Mouse (Mus musculus) ovary, adult 18-20 months (tissue): ENCODE data around the gene Rhof.

Experiments used
- DNase-seq: peaks from one replicate; pipeline ENCODE4 v3.0.0; 2022; ENCODE audit warnings: low spot score, mixed read lengths

Rhof gene

GRCm38 (mm10) chr5:123110296-123110721 lies 22.2 kb downstream of the Rhof start:
- DNase-seq = no peak

DNA sequence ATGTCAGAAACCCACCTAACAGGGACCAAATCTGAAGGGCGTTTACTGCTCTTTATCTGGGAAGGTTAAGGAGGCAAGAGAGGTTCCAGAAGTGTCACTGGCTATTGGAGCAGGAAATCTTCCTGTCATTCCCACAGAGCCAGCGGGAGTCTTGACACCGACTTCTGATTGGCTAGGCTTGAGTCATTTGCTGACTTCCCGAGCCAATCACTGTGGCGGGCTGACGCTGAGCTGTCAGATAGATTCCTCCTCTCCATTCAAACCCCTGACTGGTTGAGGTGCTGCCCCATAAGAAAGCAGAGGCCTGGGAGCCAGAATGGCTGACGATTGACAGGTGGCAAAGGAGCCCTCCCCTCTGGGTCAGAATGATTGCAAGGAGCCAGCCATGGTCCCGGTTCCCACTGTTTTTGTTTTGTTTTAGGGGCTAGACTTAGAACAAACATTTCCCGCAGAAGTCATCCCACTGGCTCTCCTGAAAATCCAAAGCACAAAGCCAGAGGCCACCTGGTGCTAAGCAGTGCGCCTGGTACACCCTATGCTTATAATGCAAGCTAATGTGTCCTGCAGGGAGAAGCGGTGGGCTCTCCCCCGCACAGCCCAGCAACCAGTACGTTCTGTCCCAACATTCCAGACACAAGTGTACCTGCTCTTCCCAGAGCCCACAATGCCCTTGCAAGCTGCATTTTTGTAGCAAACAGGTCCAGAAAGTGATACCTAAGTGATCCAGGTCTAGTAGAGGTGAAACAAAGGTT lies 22.9 kb downstream of the Rhof start:
- no peak for DNase-seq

DNA sequence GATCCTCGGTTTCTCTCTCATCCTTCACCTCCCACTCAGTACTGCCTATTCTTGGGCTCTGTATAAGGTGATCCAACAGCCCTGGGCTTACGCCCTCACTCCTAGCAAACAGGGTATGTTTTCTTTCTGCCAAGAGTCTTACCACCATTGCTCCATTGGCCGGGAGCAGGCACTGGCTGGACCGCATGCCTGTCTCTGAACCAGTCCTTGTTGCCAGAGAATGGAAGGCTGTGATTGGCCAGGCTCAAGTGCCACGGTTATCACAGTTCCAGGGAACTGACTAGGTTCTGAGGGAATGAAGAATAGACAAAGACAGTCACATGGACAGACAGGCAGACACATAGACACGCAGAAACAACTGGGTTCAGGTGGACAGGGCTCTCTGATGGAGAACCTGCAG lies 27.7 kb downstream of the Rhof start:
- DNase-seq = no peak

DNA sequence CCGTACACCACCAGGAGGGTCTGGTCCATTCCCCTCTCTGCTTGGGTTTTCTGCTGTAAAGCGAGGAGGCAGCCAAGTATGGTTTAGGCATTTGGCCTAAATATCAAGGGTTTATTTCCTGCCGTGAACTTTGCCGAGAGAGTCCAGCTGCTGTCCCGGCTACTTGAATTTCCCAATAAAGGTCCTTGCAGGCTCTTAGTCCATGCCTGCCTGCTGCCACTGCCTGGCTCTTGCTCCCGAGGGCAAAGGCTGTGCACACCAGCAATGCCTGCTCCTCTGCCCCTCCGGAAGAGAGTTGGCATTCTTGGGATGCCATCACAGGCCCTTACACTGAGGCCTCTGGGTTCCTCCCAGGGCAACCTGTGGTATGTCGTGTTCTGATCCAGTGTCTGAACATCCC lies 28.9 kb downstream of the Rhof start:
- DNase-seq = no peak

DNA sequence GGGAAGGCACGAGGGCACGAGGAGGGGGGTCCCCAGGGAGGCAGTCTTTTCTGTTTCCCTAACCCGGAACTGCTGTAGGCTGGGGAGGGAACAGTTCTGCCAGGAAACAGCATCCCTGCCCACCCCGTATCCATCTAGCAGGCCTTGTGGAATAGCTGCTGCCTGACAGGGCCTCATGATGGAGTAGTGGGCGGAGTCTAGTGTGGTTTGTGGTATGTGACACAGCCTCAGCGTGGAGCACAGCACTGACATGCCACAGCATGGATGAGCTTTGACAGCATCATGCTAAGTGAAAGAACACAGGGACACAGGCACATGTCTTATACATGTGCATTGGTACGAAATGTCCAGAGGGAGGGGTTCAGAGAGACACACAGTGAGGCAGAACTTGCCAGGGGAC lies 30.1 kb downstream of the Rhof start:
- no peak for DNase-seq

GRCm38 (mm10) chr5:123098487-123098886 lies 34.0 kb downstream of the Rhof start:
- no peak for DNase-seq

GRCm38 (mm10) chr5:123096299-123096698 lies 36.2 kb downstream of the Rhof start:
- DNase-seq = no peak

- DNase-seq = no peak
Measured at GRCm38 (mm10) chr5:123094238-123094991, 38.1 kb downstream of the Rhof start.

DNA sequence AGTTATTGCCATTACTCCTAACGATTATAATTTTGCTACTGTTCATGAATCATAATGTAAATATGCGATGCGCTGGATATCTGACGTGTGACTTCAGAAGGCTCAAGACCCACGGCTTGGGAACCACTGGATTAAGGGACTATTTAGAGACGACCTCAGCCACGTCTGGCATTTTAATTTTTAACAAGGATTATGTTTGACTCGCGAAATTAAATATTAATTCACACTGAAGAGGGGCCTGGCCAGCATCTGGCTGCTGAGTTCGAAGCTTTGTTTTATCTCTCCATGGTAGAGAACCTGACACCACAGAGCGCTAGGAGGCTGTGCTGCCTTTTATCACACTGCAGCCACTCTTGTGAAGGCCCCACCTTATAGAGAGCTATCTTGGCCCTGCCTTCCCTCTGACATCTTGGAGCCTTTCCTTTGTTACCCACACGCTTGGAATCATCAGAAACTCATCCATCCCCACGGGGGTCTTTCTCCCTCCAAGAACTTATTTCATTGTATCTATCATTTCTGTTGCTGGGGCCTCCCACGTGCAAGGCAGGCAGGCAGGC lies 39.3 kb downstream of the Rhof start:
- no peak for DNase-seq

DNA sequence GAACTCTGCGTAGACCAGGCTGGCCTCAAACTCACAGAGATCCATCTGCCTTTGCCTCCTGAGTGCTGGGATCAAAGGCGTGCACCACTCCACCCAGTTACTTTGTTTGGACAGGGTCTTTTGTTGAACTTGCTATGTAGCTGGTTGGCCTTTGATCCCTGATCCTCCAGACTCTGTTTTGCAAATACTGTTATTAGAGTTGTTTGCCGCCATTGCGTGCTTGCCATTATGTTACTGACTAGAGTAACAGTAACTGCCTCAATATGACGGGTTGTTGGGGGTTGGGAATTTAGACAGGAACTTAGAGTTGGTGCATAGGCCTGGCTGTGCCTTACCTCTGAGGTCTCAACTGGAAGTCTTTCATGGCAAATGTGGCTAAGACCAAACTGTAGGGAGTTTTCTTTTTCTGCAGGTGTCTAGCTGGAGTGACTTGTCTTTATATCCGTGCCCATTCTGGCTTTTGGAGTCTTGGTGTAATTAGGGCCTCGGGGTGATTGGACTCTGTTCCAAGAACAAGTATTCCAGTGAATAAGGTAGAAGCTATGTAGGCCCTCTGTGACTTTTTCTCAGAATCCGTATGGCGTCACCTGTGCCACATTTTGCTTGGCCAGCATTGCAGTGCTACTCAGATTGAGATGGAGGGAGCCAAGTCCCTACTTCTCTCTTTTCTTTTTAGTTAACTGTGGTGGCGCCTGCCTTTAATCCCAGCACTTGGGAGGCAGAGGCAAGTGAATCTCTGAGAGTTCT lies 41.8 kb downstream of the Rhof start:
- no peak for DNase-seq

DNA sequence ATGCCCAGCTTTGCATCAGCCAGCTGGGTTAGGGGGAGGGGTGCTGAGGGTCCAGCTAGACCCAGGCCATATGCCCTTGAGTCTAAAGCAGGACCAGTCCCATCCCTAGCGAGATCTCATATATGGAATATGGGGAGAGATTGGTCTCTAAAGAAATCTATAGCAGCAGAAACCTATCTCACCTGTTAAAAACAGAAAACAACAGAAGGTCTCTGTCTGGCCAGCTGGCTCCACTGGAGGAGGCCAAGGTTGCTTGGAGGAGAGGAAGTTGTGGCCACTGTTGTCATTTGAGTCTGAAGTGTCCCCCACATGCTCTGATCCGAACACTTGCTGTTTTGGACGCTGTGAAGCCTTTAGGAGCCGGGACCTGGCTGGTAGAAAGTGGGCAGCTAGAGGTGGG lies 43.7 kb downstream of the Rhof start:
- DNase-seq = no peak

DNA sequence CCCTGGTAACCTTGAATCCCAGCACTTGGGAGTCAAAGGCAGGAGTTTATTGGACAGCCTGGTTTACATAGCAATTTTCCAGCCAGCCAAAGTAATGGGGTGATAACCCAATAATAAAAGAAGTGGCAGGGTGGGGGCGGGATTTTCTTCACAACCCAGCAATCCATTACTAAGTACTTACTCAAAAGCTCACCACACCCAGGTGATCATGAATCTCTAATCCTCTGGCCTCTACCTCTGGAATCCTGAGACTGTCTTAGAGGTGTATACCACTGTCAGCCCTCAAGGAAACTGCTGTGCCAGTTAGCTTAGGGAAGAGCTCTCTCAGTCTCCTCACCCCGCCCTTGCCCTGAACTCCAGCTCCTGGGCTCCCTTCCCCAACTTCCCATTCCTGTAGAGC lies 46.0 kb downstream of the Rhof start:
- no peak for DNase-seq

DNA sequence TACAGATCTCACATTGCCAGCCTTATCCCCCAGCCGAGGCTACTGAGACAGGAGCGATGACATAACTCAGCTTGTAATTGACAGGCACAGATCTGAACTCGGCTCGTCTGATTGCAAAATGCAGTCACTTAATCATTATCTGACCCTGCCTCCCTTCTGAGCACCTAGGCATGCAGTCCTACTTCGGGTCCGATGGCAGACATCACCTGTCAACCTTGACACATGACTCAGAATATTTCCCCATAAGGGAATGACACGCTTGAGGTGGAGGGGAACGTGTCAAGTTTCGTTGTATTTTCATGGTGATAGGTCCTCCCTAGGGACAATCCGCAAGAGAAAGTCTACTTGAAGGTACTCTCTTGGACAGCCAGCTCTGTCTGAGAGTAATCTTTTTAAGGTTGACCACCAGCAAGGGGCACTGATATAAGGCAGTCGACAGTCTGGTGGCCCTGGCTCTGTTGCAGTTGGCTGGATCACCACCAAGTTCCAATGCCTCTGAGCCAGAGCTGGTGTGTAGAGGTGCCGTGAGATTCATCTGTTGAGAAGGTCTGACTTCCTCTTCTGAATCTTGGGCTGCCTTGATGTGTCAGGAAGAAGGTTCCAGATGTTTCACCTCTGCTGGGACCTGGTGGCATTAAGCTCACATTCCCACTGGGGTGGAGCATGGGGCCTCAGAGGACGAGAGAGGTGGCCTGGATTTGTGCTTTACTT lies 49.0 kb downstream of the Rhof start:
- no peak for DNase-seq

- DNase-seq = no peak
Measured at GRCm38 (mm10) chr5:123080510-123080909, 52.0 kb downstream of the Rhof start.

DNA sequence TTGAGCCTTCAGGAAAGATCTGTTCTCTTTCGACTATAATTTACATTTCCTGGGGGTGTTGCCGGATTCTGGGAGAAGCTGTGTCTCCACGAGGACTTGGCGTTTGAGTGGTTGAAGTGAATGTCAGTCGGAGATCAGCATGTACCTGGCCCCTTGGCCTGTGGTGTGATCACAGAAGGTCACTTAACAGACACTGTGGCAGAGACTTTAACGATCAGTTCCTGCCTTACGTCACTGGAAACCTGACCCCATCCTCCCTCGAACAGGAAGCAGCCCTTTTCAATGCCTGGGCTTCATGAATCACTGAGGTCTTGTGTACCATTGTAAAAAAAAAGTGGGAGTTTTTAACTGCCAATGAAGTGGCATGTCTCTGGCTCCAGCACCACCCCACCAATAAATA lies 52.5 kb downstream of the Rhof start:
- DNase-seq = no peak

GRCm38 (mm10) chr5:123079568-123079967 lies 52.9 kb downstream of the Rhof start:
- no peak for DNase-seq

- no peak for DNase-seq
Measured at GRCm38 (mm10) chr5:123076419-123077281, 55.8 kb downstream of the Rhof start.

DNA sequence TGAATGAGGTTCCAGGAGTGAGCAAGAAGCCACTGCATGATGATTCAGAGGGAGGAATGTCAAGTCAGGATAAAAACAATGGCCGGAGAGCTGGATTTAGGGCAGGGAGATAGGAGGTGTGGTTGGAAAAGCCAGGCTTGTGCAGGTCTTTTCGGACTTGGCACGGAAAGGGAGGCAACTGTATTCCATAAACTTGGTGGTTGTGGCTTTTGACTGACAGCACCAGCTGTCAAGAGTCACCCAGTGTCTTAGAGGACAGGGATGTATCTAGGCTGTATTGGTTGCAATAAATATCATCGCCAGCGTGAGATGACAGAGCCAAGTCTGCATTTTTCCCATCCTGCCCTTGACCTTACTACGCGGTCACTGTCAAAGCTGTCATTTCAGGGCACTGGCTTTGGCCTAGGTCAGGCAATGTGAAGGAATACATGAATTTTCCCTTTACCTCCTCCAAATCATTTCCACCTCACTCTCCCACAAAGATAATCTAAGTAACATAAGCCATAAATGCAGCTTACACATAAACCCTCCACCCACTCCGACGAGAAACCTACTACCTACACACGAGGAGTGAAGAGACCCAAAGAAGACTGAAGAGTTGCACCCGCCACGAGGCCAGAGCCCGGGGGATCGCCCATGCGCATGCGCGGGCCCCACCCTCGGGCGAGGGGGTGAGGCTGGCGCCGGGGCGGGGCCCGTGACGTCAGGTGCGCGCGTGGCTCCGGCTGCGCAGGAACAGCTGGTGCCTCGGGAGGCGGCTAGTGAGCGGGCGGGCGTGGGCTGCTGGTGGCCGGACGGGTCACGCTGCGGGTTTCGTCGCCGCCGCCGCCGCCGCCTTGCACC lies 56.7 kb downstream of the Rhof start:
- peak; percentile 87 for DNase-seq

DNA sequence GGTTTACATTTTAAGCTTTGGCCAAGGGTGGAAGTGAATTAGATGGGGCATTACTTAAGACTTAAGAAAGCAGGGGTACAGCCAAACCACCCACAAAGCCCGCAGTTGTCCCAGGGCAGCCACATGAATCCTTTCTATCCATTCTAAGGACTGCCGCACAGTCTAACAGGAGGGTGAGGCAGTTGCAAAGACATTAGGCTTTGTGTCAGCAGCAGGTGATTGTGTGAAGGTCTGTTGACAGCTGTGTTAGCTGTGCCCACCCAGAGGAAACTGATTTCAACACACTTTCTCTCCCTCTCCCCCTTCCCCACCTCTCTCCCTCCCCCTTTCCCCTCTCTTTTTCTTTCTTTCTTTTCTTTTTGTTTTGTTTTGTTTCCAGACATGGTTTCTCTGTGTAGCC lies 63.8 kb downstream of the Rhof start:
- no peak for DNase-seq

GRCm38 (mm10) chr5:123068115-123068514 lies 64.4 kb downstream of the Rhof start, which contains the start of gene Tmem120b:
Tmem120b (plus strand) TSS chr5:123068415.
- DNase-seq = no peak
